Mouse (Mus musculus): ENCODE results near the gene Smarca2. TPM values are rescaled to one million over a fixed set of nuclear protein-coding genes. Genes with fewer than 3 reads are reported as not detected.

Smarca2 gene
- polyA plus RNA-seq, 1 experiment: 14.2 TPM

DNA sequence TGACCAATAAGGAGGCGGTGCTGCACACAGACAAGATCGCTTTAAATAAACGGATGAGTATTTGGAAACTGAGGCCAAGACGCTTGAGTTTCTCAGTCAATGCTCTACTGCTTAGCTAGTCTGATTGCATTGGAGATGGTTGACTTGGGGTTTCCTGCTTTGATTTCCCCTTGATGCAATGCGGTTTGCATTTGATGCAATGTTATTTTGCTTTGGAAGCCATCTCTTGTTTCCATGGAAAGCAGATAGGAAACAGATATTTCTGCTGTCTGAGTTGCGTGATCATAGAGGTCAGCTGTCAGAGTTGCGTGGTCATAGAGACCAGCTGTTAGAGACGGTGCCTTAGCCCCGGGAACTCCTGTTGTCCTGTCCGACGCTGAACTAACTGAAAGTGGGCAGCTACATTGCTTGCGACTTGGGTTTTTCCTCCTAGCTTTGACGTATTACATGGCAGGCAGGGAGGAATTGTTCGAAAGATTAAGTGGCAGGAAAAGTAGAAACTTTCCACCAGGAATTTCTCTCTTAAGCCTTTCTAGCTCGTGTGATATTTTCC is 147.8 kb downstream of the Smarca2 start:
- Histone ChIP-seq H3K36me3 (ENCODE audit: control insufficient read depth, insufficient read depth, low read length) (peaks cover 1% of the 10 kb centered on the region; the same call in 1 of the 2 replicates), H3K27ac (ENCODE audit: insufficient read depth, low read depth, low read length) (no peak overlapping the region), H3K27me3 (ENCODE audit: control insufficient read depth, insufficient read depth, low read length) (no peaks in the 10 kb centered on the region), H3K4me1 (ENCODE audit: control insufficient read depth, insufficient read depth, insufficient read length, low read length) (no peaks in the 10 kb centered on the region; the same call in 1 of the 2 replicates), H3K4me3 (ENCODE audit: low read depth, low read length) (no peak overlapping the region)
- 77% methylated on average over 15 of the region's 15 CpGs for WGBS
- no peak for TF ChIP-seq CTCF (IDR thresholded peaks at IDR 0.05; ENCODE audit: extremely low read depth, insufficient read length, insufficient replicate concordance, low read depth, low read length)
- TF ChIP-seq POLR2A (IDR thresholded peaks at IDR 0.05; ENCODE audit: low read depth, low read length): no peak

DNA sequence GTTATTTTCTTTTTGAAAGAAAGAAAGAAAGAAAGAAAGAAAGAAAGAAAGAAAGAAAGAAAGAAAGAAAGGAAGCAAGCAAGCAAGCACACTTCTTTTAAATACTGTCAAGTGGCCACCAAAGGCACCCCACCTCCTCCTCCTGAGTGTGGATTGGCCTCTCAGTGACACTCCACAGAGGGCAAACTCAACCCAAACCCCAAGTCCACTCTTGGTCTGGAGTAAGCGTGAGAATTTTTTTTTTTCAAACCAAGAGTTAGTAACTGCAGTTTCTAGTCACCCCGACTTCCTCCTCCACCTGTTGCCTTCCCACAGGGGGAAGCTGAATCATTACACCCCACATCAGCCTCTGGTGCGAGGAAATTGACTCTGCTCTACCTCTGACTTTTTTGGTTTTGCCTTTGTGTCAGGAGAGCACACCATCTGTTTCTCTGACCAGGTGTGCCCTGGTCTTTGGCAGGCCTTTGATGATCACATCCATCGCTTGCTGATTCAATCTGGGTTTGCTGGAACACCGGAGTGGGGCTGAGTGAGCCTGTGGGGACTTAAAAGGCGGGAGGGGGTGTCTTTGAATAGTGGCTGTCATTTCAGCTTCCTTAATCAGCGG is 148.5 kb downstream of the Smarca2 start:
- no peaks in the 10 kb centered on the region; the same call in 1 of the 2 replicates for H3K4me1 ChIP-seq (ENCODE audit: control insufficient read depth, insufficient read depth, insufficient read length, low read length)
- no peaks in the 10 kb centered on the region for H3K27me3 ChIP-seq (ENCODE audit: control insufficient read depth, insufficient read depth, low read length)
- H3K27ac ChIP-seq (ENCODE audit: insufficient read depth, low read depth, low read length): no peak overlapping the region
- peaks cover 1% of the 10 kb centered on the region; the same call in 1 of the 2 replicates for H3K36me3 ChIP-seq (ENCODE audit: control insufficient read depth, insufficient read depth, low read length)
- H3K4me3 ChIP-seq (ENCODE audit: low read depth, low read length): no peak overlapping the region
- no peak for TF ChIP-seq CTCF (IDR thresholded peaks at IDR 0.05; ENCODE audit: extremely low read depth, insufficient read length, insufficient replicate concordance, low read depth, low read length)
- no peak for TF ChIP-seq POLR2A (IDR thresholded peaks at IDR 0.05; ENCODE audit: low read depth, low read length)
- 68% methylated on average over 7 of the region's 7 CpGs for WGBS

DNA sequence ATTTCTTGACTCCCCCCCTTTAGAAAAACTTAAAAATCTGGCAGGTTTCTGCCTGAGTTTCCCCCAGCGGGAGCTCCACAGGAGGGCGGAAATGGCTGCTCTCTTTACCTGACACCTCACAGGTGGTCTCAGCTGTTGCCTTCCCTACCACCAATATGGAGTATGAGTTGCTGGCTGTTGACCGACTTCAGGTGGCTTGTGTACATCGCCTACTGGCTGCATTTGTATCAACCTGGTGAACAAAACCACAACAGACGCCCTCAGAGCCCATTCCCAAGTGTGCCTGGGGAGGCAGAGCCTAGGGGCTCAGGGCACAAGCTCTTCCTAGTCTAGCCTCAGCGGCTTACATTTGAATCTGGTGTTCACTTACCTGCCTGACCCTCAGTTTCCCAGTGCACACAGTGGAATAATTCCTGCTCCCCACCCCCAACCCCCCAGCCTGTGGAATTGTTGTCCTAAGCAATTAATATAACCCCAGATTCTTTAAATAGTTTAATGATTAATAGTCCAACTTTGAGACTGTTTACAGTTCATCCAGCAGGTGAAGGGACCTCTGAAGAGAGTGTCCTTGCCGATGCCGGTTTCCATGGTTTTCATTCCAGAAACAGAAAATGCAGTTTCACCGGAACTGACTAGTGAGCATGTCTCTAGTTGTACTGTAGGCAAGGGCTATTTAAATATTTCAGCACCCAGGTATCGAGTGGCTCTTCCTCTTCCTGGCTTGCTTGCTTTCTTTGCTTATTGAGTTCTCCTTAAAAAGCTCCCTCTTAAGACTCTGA is 149.4 kb downstream of the Smarca2 start:
- WGBS: 53% methylated on average over 10 of the region's 10 CpGs
- Histone ChIP-seq H3K4me1 (ENCODE audit: control insufficient read depth, insufficient read depth, insufficient read length, low read length) (no peaks in the 10 kb centered on the region; the same call in 1 of the 2 replicates), H3K36me3 (ENCODE audit: control insufficient read depth, insufficient read depth, low read length) (peaks cover 1% of the 10 kb centered on the region; the same call in 1 of the 2 replicates), H3K27ac (ENCODE audit: insufficient read depth, low read depth, low read length) (no peak overlapping the region), H3K27me3 (ENCODE audit: control insufficient read depth, insufficient read depth, low read length) (no peaks in the 10 kb centered on the region), H3K4me3 (ENCODE audit: low read depth, low read length) (no peak overlapping the region)
- no peak for TF ChIP-seq CTCF (IDR thresholded peaks at IDR 0.05; ENCODE audit: extremely low read depth, insufficient read length, insufficient replicate concordance, low read depth, low read length)
- no peak for TF ChIP-seq POLR2A (IDR thresholded peaks at IDR 0.05; ENCODE audit: low read depth, low read length)

GRCm38 (mm10) chr19:26755991-26756390 is 151.1 kb downstream of the Smarca2 start:
- Histone ChIP-seq H3K27ac (ENCODE audit: insufficient read depth, low read depth, low read length) (no peak overlapping the region), H3K4me3 (ENCODE audit: low read depth, low read length) (no peak overlapping the region), H3K27me3 (ENCODE audit: control insufficient read depth, insufficient read depth, low read length) (no peaks in the 10 kb centered on the region), H3K4me1 (ENCODE audit: control insufficient read depth, insufficient read depth, insufficient read length, low read length) (no peaks in the 10 kb centered on the region; the same call in 1 of the 2 replicates), H3K36me3 (ENCODE audit: control insufficient read depth, insufficient read depth, low read length) (peaks cover 1% of the 10 kb centered on the region)
- no peak for TF ChIP-seq POLR2A (IDR thresholded peaks at IDR 0.05; ENCODE audit: low read depth, low read length)
- WGBS: 67% methylated on average over 6 of the region's 6 CpGs

DNA sequence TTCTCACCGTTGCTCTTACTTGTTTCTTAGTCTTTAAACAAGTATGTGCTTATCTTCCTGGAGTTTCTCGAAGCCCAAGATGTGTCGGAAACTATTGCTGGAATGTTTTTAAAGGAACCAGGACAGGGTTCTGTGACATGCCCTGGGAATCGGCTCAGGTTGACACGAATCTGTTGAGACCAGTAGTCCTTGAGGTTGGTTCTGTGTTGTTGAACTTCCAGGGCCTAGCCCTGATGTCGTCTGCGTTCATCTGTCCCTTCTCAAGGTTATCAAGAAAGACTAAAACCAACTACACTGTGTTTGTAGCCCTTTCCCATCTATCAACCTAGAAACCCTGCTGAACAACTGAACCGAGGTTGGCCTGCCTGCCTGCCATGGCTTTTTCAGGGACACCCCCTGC is 151.5 kb downstream of the Smarca2 start:
- H3K4me3 ChIP-seq (ENCODE audit: low read depth, low read length): no peak overlapping the region
- H3K27ac ChIP-seq (ENCODE audit: insufficient read depth, low read depth, low read length): no peak overlapping the region
- no peaks in the 10 kb centered on the region; the same call in 1 of the 2 replicates for H3K4me1 ChIP-seq (ENCODE audit: control insufficient read depth, insufficient read depth, insufficient read length, low read length)
- H3K27me3 ChIP-seq (ENCODE audit: control insufficient read depth, insufficient read depth, low read length): no peaks in the 10 kb centered on the region
- 77% methylated on average over 8 of the region's 8 CpGs for WGBS
- peaks cover 1% of the 10 kb centered on the region for H3K36me3 ChIP-seq (ENCODE audit: control insufficient read depth, insufficient read depth, low read length)
- no peak for TF ChIP-seq CTCF (IDR thresholded peaks at IDR 0.05; ENCODE audit: extremely low read depth, insufficient read length, insufficient replicate concordance, low read depth, low read length)
- TF ChIP-seq POLR2A (IDR thresholded peaks at IDR 0.05; ENCODE audit: low read depth, low read length): no peak

DNA sequence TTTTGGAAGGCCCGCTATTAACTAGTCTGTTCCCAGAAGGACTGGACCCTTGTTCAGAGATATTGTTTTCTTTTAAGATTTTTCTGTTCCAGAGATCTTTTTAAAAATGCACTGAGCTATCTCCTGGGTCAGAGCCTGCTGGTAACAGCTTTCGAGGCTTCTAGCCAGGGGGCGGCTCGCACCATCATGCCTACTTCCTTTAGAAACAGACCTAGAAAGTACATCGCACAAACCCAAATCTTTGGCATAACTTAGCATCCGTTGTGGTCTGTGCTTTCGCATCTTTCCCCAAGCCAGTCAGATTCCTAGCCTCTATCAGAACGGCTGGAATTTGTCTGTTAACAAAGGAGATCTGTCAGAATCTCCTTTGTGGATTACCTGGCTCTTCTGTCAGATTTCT is 153.3 kb downstream of the Smarca2 start:
- H3K27me3 ChIP-seq (ENCODE audit: control insufficient read depth, insufficient read depth, low read length): no peaks in the 10 kb centered on the region
- TF ChIP-seq POLR2A (IDR thresholded peaks at IDR 0.05; ENCODE audit: low read depth, low read length) (no peak), CTCF (IDR thresholded peaks at IDR 0.05; ENCODE audit: extremely low read depth, insufficient read length, insufficient replicate concordance, low read depth, low read length) (no peak)
- WGBS: 80% methylated on average over 8 of the region's 8 CpGs
- no peaks in the 10 kb centered on the region; the same call in 1 of the 2 replicates for H3K4me1 ChIP-seq (ENCODE audit: control insufficient read depth, insufficient read depth, insufficient read length, low read length)
- peaks cover 3% of the 10 kb centered on the region for H3K36me3 ChIP-seq (ENCODE audit: control insufficient read depth, insufficient read depth, low read length)
- no peak overlapping the region for H3K27ac ChIP-seq (ENCODE audit: insufficient read depth, low read depth, low read length)
- H3K4me3 ChIP-seq (ENCODE audit: low read depth, low read length): no peak overlapping the region

GRCm38 (mm10) chr19:26758620-26759019 is 153.8 kb downstream of the Smarca2 start:
- WGBS: 80% methylated on average over 7 of the region's 7 CpGs
- no peak overlapping the region for H3K27ac ChIP-seq (ENCODE audit: insufficient read depth, low read depth, low read length)
- TF ChIP-seq POLR2A (IDR thresholded peaks at IDR 0.05; ENCODE audit: low read depth, low read length) (no peak), CTCF (IDR thresholded peaks at IDR 0.05; ENCODE audit: extremely low read depth, insufficient read length, insufficient replicate concordance, low read depth, low read length) (no peak)

More at GRCm38 (mm10) chr19:26758620-26759019, 153.8 kb downstream of the Smarca2 start:
- Histone ChIP-seq H3K4me3 (ENCODE audit: low read depth, low read length) (no peak overlapping the region), H3K4me1 (ENCODE audit: control insufficient read depth, insufficient read depth, insufficient read length, low read length) (no peaks in the 10 kb centered on the region; the same call in 1 of the 2 replicates), H3K27me3 (ENCODE audit: control insufficient read depth, insufficient read depth, low read length) (no peaks in the 10 kb centered on the region), H3K36me3 (ENCODE audit: control insufficient read depth, insufficient read depth, low read length) (peaks cover 3% of the 10 kb centered on the region)

Measured in small intestine, adult 2 months (tissue).